Mouse (Mus musculus): ENCODE results near the gene Ncdn.

- TF ChIP-seq CTCF (IDR thresholded peaks at IDR 0.05; ENCODE audit: control insufficient read depth, insufficient read depth, insufficient read length), result no peak
- TF ChIP-seq MAX (IDR thresholded peaks at IDR 0.05), result no peak
- no peak for TF ChIP-seq CEBPB (IDR thresholded peaks at IDR 0.05; ENCODE audit: low read depth)
Measured at GRCm38 (mm10) chr4:126759435-126759834, 6.2 kb upstream of the Ncdn start.

All from C2C12 (cell line).